Comparison of ENCODE assay signal across 9 mouse cellular contexts in the genomic region with DNA sequence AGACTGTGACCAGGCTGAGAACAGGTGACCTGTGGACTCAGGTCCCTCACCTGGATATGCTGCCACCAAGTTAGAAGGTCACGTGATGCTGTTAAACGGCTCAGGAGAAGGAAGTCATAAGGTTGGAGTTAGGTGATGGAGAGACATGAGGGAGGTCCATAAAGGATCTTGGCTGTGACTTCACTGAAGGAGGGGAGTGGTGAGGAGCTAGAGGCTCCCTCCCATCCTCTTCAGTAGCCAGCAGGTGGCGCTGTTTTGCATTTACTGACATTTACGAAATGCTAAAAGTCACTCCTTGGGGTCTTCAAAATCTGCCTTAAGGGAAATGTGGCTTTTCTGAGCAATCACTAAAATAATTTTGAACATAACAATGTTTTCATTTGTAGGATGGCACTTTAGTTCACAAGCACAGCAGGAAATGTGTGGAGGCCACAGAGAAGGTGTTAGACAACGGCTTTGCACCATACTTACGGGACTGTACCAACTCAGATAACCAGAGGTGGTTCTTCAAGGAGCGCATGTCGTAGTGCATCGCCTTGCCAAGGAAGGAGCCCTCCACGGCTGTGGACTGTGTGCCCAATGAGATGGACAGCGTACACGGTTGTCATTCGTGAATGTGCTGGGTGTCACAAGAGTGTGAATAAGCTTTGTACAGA. TPM values are rescaled to one million over a fixed set of nuclear protein-coding genes. Genes with fewer than 3 reads are reported as not detected.
DNase-seq lines count a peak whose midpoint lies in the region; ATAC-seq and TF ChIP-seq lines count a peak whose summit lies in the region.
"Had no signal": no experiment of that assay in that cellular context is flagged by ENCODE, and none has a peak within 500 bp of the region (broad histone marks: within the 10 kb centered on the region; RNA-seq: fewer than 3 reads in every experiment).

No protein-coding gene starts in this region.

- peak; percentile 48 for ATAC-seq in embryonic facial prominence, embryonic 14.5 days (ENCODE audit: low read depth)
- ATAC-seq in kidney, embryonic 14.5 days (ENCODE audit: low FRiP score, low TSS enrichment) = 0 out of 2 replicates have a peak, but pooled peaks have one; percentile 46
- peak; percentile 51; the same call in 1 of the 2 replicates for ATAC-seq in lung, embryonic 16.5 days (ENCODE audit: low read depth)

- DNase-seq in cerebellum, adult 2 months = peak; percentile 11 to 31
- no peak for DNase-seq in cerebellum, adult 9-11 months
- peak; percentile 68 for DNase-seq in 3T3-L1 (ENCODE audit: low read depth, low spot score)
- peak; percentile 73 for DNase-seq in adrenal gland, postnatal 10 days
- DNase-seq in embryonic facial prominence, embryonic 14.5 days (ENCODE audit: low spot score) = peak; percentile 80
- peak in 1 of 2 experiments; percentile 18 for DNase-seq in spleen, adult 2 months (ENCODE audit: low read depth in 1 of 2, low spot score in 2 of 2)

- H3K4me1 ChIP-seq in cerebellum, adult 2 months (ENCODE audit: control insufficient read depth, insufficient read depth, low read length) = no peaks in the 10 kb centered on the region
- H3K4me1 ChIP-seq in embryonic facial prominence, embryonic 14.5 days (ENCODE audit: control insufficient read depth, insufficient read depth, low read length) = no peaks in the 10 kb centered on the region
- H3K4me1 ChIP-seq in kidney, embryonic 14.5 days (ENCODE audit: control insufficient read depth, insufficient read depth, low read length) = no peaks in the 10 kb centered on the region
- H3K4me1 ChIP-seq in lung, embryonic 16.5 days (replicated peaks; ENCODE audit: control insufficient read depth, insufficient read depth, low read length) = no peaks in the 10 kb centered on the region
- H3K4me1 ChIP-seq in spleen, adult 2 months (ENCODE audit: control insufficient read depth, insufficient read depth, insufficient read length) = no peaks in the 10 kb centered on the region
- H3K4me1 ChIP-seq: stomach, embryonic 15.5 days had no signal

- peak; percentile 62 for TF ChIP-seq CTCF in cerebellum, adult 2 months (IDR thresholded peaks at IDR 0.05; ENCODE audit: borderline replicate concordance, insufficient read depth, low read depth, low read length)
- TF ChIP-seq CTCF in spleen, adult 2 months (IDR thresholded peaks at IDR 0.05; ENCODE audit: extremely low read depth, insufficient read depth, insufficient read length, insufficient replicate concordance) = peak; percentile 43; the same call in 1 of the 2 replicates

- H3K27me3 ChIP-seq in cerebellum, adult 2 months (ENCODE audit: control insufficient read depth, insufficient read depth, low read length) = no peaks in the 10 kb centered on the region
- no peaks in the 10 kb centered on the region for H3K27me3 ChIP-seq in embryonic facial prominence, embryonic 14.5 days (replicated peaks; ENCODE audit: control insufficient read depth, insufficient read depth, low read length)
- no peaks in the 10 kb centered on the region for H3K27me3 ChIP-seq in kidney, embryonic 14.5 days (ENCODE audit: control insufficient read depth, insufficient read depth, low read length)
- no peaks in the 10 kb centered on the region for H3K27me3 ChIP-seq in lung, embryonic 16.5 days (ENCODE audit: control insufficient read depth, insufficient read depth, low read depth, low read length)
- H3K27me3 ChIP-seq in spleen, adult 2 months (ENCODE audit: control insufficient read depth, insufficient read depth, low read length) = no peaks in the 10 kb centered on the region
- H3K27me3 ChIP-seq: stomach, embryonic 15.5 days had no signal

- H3K9ac ChIP-seq in embryonic facial prominence, embryonic 14.5 days (ENCODE audit: low read depth, low read length) = no peak overlapping the region
- no peak overlapping the region for H3K9ac ChIP-seq in kidney, embryonic 14.5 days (ENCODE audit: low read depth, low read length)
- no peak overlapping the region for H3K9ac ChIP-seq in lung, embryonic 16.5 days (ENCODE audit: low read length)
- H3K9ac ChIP-seq: stomach, embryonic 15.5 days had no signal

- no peak overlapping the region for H3K4me2 ChIP-seq in embryonic facial prominence, embryonic 14.5 days (ENCODE audit: low read depth, low read length)
- H3K4me2 ChIP-seq in kidney, embryonic 14.5 days (replicated peaks; ENCODE audit: low read depth, low read length) = no peak overlapping the region
- no peak overlapping the region for H3K4me2 ChIP-seq in lung, embryonic 16.5 days (ENCODE audit: low read depth, low read length)
- H3K4me2 ChIP-seq: stomach, embryonic 15.5 days had no signal

- no peaks in the 10 kb centered on the region for H3K36me3 ChIP-seq in embryonic facial prominence, embryonic 14.5 days (ENCODE audit: control insufficient read depth, insufficient read depth, low read length)
- no peaks in the 10 kb centered on the region for H3K36me3 ChIP-seq in kidney, embryonic 14.5 days (ENCODE audit: control insufficient read depth, insufficient read depth, low read length)
- no peaks in the 10 kb centered on the region for H3K36me3 ChIP-seq in lung, embryonic 16.5 days (ENCODE audit: control insufficient read depth, insufficient read depth, low read length)
- peaks cover 8% of the 10 kb centered on the region for H3K36me3 ChIP-seq in spleen, adult 2 months (ENCODE audit: control insufficient read depth, insufficient read depth, low read length)
- H3K36me3 ChIP-seq: stomach, embryonic 15.5 days had no signal

- H3K27ac ChIP-seq in cerebellum, adult 2 months (ENCODE audit: insufficient read depth, low read length) = no peak overlapping the region
- no peak overlapping the region for H3K27ac ChIP-seq in embryonic facial prominence, embryonic 14.5 days (replicated peaks; ENCODE audit: low read depth, low read length)
- H3K27ac ChIP-seq in kidney, embryonic 14.5 days (ENCODE audit: low read depth, low read length) = no peak overlapping the region
- no peak overlapping the region for H3K27ac ChIP-seq in lung, embryonic 16.5 days (ENCODE audit: low read length)
- no peak overlapping the region for H3K27ac ChIP-seq in spleen, adult 2 months (ENCODE audit: insufficient read depth, low read length)
- H3K27ac ChIP-seq: stomach, embryonic 15.5 days had no signal

- no peak overlapping the region for H3K4me3 ChIP-seq in cerebellum, adult 2 months (replicated peaks; ENCODE audit: insufficient read depth, low read depth, low read length)
- no peak overlapping the region for H3K4me3 ChIP-seq in embryonic facial prominence, embryonic 14.5 days (ENCODE audit: low read depth, low read length)
- no peak overlapping the region for H3K4me3 ChIP-seq in kidney, embryonic 14.5 days (ENCODE audit: low read length)
- H3K4me3 ChIP-seq in lung, embryonic 16.5 days (ENCODE audit: low read length) = no peak overlapping the region
- no peak overlapping the region for H3K4me3 ChIP-seq in spleen, adult 2 months (ENCODE audit: extremely low read depth, insufficient read depth, insufficient read length)
- H3K4me3 ChIP-seq: stomach, embryonic 15.5 days had no signal

- peaks cover 9% of the 10 kb centered on the region for H3K9me3 ChIP-seq in embryonic facial prominence, embryonic 14.5 days (ENCODE audit: control insufficient read depth, low read length)
- no peaks in the 10 kb centered on the region for H3K9me3 ChIP-seq in kidney, embryonic 14.5 days (ENCODE audit: control insufficient read depth, low read length)
- H3K9me3 ChIP-seq in lung, embryonic 16.5 days (ENCODE audit: control insufficient read depth, low read length) = peaks cover 3% of the 10 kb centered on the region; the same call in 1 of the 2 replicates
- H3K9me3 ChIP-seq: stomach, embryonic 15.5 days had no signal

- TF ChIP-seq POLR2A in cerebellum, adult 2 months (IDR thresholded peaks at IDR 0.05; ENCODE audit: borderline replicate concordance, insufficient read depth, low read length) = no peak
- TF ChIP-seq POLR2A in spleen, adult 2 months (IDR thresholded peaks at IDR 0.05; ENCODE audit: low read depth, low read length) = no peak

- WGBS in cerebellum, adult 2 months = 60% methylated on average over 13 of the region's 13 CpGs
- WGBS in embryonic facial prominence, embryonic 14.5 days = 61% methylated on average over 13 of the region's 13 CpGs
- 63% methylated on average over 13 of the region's 13 CpGs for WGBS in kidney, embryonic 14.5 days
- WGBS in lung, embryonic 16.5 days = 52% methylated on average over 13 of the region's 13 CpGs
- 73% methylated on average over 13 of the region's 13 CpGs for WGBS in spleen, adult 2 months

RNA-seq across cellular contexts. Expression of a gene that starts 30.5 kb away (rescaled TPM):
- polyA plus RNA-seq in cerebellum, adult 2 months (2012; rRNA removed) = 1.3 TPM in 2 replicates
- total RNA-seq in adrenal gland, postnatal 10 days (2021) = 1 to 10 TPM; 1.1 to 2.2 TPM
- polyA plus RNA-seq in embryonic facial prominence, embryonic 14.5 days (2014; fragmentation: Nextera tagmentation; extraction: Ambion mirVana) = 4.5 and 6.4 TPM in 2 replicates
- polyA plus RNA-seq in kidney, embryonic 14.5 days (2014; fragmentation: Nextera tagmentation; extraction: Ambion mirVana) = 7.0 and 10.0 TPM in 2 replicates
- polyA plus RNA-seq in lung, embryonic 16.5 days (2015; fragmentation: Nextera tagmentation; extraction: Ambion mirVana) = 7.9 and 8.3 TPM in 2 replicates
- polyA plus RNA-seq in spleen, adult 2 months (2012; rRNA removed) = 11.9 and 13.7 TPM in 2 replicates
